Mouse (Mus musculus) embryonic fibroblast, embryonic 13.5 days (primary cell): ENCODE measurements around the gene Gucy1b2.

Experiments used
- CTCF ChIP-seq: IDR thresholded peaks from 2 replicates; pipeline ENCODE4 v1.5.1; 2011; ENCODE audit warnings: mild to moderate bottlenecking, control low read depth, low read length, moderate library complexity, borderline replicate concordance; ENCODE audit not compliant: insufficient read depth
- POLR2A ChIP-seq: IDR thresholded peaks from 2 replicates; pipeline ENCODE4 v1.6.1; 2011; ENCODE audit warnings: low read depth, mild to moderate bottlenecking, control low read depth, low read length, moderate library complexity

GRCm38 (mm10) chr14:62456239-62456747 is at the start of gene Gucy1b2:
- TF ChIP-seq POLR2A, result no peak
- TF ChIP-seq CTCF, result no peak
